Mouse (Mus musculus): ENCODE measurements at regions not wholly inside any gene's neighbourhood (a gene's known extent, or its start where the extent isn't known, plus 50 kb on each side); places are given as distances from the start of the nearest gene placed in this dataset.

DNA sequence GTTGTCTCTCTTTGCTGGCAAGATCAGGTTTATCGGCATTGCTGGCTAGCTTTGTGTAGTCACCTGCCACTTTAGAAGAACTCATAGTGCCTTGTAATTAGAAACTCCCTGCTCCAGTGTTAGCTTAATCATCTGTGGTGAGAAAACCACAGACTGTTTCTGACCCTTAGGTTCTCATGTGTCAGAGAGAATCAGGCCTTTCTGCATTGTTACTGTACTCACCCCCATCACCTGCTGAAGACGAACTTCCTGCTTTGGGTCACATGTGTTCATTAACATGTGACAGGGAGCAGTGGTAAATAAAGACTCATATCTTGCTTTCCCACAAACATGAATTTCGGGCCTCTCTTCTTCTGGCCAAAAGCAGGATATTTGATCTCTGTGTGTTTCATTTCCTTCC lies 102.6 kb downstream of the Cnga2 start:
- no peak for DNase-seq

DNA sequence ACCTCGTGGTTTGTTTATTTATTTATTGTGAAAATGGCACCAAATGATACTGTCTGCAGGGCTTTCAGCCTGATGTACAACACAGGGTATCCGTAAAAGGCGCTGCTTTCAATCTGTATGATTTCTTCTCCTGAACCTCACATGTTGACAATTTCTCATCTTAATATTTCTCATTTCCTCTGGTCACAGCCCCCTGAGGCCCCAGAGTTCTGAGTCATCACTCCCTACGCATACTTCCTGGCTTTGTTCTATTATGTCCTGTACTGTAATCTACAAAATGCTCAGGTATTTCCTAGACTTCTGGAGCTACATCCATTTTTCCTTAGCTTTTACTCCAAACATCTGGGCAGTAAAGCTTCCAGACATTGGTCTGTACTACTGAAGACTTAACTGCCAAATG lies 103.0 kb downstream of the Cnga2 start:
- no peak for DNase-seq

DNA sequence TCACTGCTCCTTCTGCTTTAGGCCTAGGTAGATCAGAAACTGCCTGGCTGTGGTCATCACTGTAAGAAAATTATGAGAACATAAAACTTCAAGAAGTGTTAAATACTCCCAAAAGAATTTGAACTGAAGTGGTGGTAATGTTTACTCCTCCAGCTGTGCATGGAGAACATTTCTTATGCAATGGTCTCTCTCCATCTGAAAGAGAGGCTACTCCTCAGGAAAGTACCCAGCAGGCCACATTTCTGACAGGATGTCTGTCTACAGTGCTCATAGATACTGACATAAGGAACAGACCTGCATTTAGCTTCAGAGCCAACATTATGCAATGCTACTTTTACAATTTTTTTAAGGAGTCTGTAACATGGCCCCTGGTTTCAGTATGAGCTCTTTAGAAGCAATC lies 79.9 kb upstream of the Magea4 start:
- no peak for DNase-seq

DNA sequence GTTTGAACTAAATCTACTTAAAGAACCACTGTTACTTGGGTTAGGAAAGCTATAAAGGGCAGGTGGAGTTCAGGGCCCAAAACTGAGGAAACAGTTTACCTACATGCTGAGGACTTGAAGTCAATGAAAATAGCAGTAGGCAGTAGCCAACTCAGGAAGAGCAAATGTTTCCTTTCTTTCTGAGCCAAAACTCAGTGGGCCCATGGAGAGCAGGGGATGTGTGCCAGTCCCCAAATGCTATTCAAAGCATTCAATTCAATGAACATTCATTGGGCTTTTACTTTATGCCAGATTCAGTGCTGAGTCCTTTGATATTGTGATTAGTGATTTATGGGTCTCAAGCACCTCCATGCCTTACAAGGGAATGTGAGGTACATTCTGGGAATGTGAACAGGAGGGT lies 52.7 kb upstream of the Magea4 start:
- DNase-seq: peak; percentile 43 to 64
